In the genomic region with DNA sequence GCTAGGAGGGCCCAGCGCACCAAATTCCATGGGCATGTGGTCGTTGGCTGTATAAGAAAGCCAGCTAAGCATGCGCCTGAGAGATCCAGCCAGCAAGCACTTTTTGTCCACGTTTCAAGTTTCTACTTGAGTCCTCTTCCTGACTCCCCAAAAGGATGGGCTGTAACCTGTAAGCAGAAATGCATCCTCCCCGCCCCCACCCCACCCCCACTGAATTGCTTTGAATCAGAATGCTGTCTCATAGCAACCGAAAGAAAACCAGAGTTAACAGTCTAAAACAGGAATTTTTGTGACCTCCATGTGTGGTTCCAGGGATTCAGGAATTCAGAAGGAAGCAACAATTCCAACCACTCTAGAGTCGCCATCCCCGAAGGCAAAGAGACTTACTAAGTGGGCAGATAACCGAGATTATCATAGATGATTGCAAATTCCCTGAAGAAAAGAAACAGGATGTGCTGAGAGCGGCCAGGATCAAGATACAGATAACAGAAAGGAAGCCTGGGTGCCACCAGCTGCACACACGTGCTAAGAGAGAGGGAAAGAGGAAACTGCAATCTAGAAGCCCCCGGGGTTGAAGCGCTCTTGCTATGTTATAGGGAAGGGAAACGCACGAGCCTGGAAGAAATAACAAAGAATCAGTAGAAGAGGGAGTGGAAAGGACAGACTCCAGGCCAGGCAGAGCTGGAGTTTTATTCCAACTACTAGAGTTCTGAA, we compare ENCODE assay signal across 8 mouse cellular contexts. TPM values are rescaled to one million over a fixed set of nuclear protein-coding genes. Genes with fewer than 3 reads are reported as not detected.
DNase-seq lines count a peak whose midpoint lies in the region; ATAC-seq and TF ChIP-seq lines count a peak whose summit lies in the region.

No protein-coding gene starts in this region.

- no peak for DNase-seq in kidney, postnatal 25 days
- peak; percentile 16 for DNase-seq in heart, postnatal 0 days (ENCODE audit: low spot score)
- DNase-seq in thymus, postnatal 25 days, result peak; percentile 62
- no peak for DNase-seq in ovary, postnatal 36 days (ENCODE audit: low spot score)
- no peak for DNase-seq in cerebellum, postnatal 36 days

- peak overlapping the region; percentile 42 for H3K4me2 ChIP-seq in kidney, embryonic 14.5 days (replicated peaks; ENCODE audit: low read depth, low read length)
- H3K4me2 ChIP-seq in heart, postnatal 0 days (ENCODE audit: low read depth, low read length), result peak overlapping the region; percentile 57

- no peaks in the 10 kb centered on the region for H3K79me2 ChIP-seq in macrophage (ENCODE audit: inconsistent target)

- peak overlapping the region; percentile 10; the same call in 1 of the 2 replicates for H3K4me3 ChIP-seq in kidney, embryonic 14.5 days (ENCODE audit: low read length)
- H3K4me3 ChIP-seq in bone marrow, adult 2 months (replicated peaks; ENCODE audit: control insufficient read depth, low read depth, low read length), result no peak overlapping the region
- peak overlapping the region; percentile 31 for H3K4me3 ChIP-seq in heart, postnatal 0 days (ENCODE audit: low read depth, low read length)
- H3K4me3 ChIP-seq in macrophage (ENCODE audit: inconsistent target), result peak overlapping the region; percentile 5; the same call in 1 of the 2 replicates

- peak; percentile 28; the same call in 1 of the 2 replicates for ATAC-seq in kidney, embryonic 14.5 days (ENCODE audit: low FRiP score, low TSS enrichment)
- no peak for ATAC-seq in heart, postnatal 0 days (ENCODE audit: insufficient read depth, low read depth)

- H3K27me3 ChIP-seq in kidney, embryonic 14.5 days (ENCODE audit: control insufficient read depth, insufficient read depth, low read length), result no peaks in the 10 kb centered on the region
- no peaks in the 10 kb centered on the region for H3K27me3 ChIP-seq in heart, postnatal 0 days (ENCODE audit: control insufficient read depth, insufficient read depth, low read length)

- no peaks in the 10 kb centered on the region for H3K9me3 ChIP-seq in kidney, embryonic 14.5 days (ENCODE audit: control insufficient read depth, low read length)
- no peaks in the 10 kb centered on the region for H3K9me3 ChIP-seq in heart, postnatal 0 days (replicated peaks; ENCODE audit: control insufficient read depth, low read length)

- peak overlapping the region; percentile 37; the same call in 1 of the 2 replicates for H3K27ac ChIP-seq in kidney, embryonic 14.5 days (ENCODE audit: low read depth, low read length)
- H3K27ac ChIP-seq in bone marrow, adult 2 months (ENCODE audit: control insufficient read depth, insufficient read depth, low read depth, low read length, poor library complexity), result peak overlapping the region; percentile 46; the same call in 1 of the 2 replicates
- peak overlapping the region; percentile 60 for H3K27ac ChIP-seq in heart, postnatal 0 days (ENCODE audit: low read depth)
- H3K27ac ChIP-seq in macrophage, result peak overlapping the region; percentile 96

- no peak for TF ChIP-seq EP300 in heart, postnatal 0 days (IDR thresholded peaks at IDR 0.05; ENCODE audit: low read depth)

- no peaks in the 10 kb centered on the region for H3K36me3 ChIP-seq in kidney, embryonic 14.5 days (ENCODE audit: control insufficient read depth, insufficient read depth, low read length)
- H3K36me3 ChIP-seq in heart, postnatal 0 days (replicated peaks; ENCODE audit: control insufficient read depth, insufficient read depth, low read length), result no peaks in the 10 kb centered on the region
- H3K36me3 ChIP-seq in macrophage (ENCODE audit: inconsistent target), result no peaks in the 10 kb centered on the region

- H3K4me1 ChIP-seq in kidney, embryonic 14.5 days (ENCODE audit: control insufficient read depth, insufficient read depth, low read length), result peaks cover 15% of the 10 kb centered on the region
- peaks cover 2% of the 10 kb centered on the region for H3K4me1 ChIP-seq in bone marrow, adult 2 months (ENCODE audit: control insufficient read depth, insufficient read depth, low read length)
- H3K4me1 ChIP-seq in heart, postnatal 0 days (ENCODE audit: control insufficient read depth, insufficient read depth), result peaks cover 28% of the 10 kb centered on the region

- no peak for TF ChIP-seq CTCF in bone marrow, adult 2 months (IDR thresholded peaks at IDR 0.05; ENCODE audit: control insufficient read depth, insufficient read depth, low read length)
- TF ChIP-seq CTCF in heart, postnatal 0 days (IDR thresholded peaks at IDR 0.05; ENCODE audit: low read depth), result no peak

- H3K9ac ChIP-seq in kidney, embryonic 14.5 days (ENCODE audit: low read depth, low read length), result no peak overlapping the region
- no peak overlapping the region for H3K9ac ChIP-seq in heart, postnatal 0 days (replicated peaks; ENCODE audit: low read depth, low read length)

- WGBS in kidney, embryonic 14.5 days, result 39% methylated on average over 15 of the region's 15 CpGs
- WGBS in bone marrow, adult 2 months, result 15% methylated on average over 15 of the region's 15 CpGs
- 17% methylated on average over 15 of the region's 15 CpGs for WGBS in heart, postnatal 0 days
- 16% methylated on average over 15 of the region's 15 CpGs for whole genome bisulfite sequencing in macrophage (ENCODE audit: missing documents)

- no peak for TF ChIP-seq POLR2A in bone marrow, adult 2 months (IDR thresholded peaks at IDR 0.05; ENCODE audit: borderline replicate concordance, control insufficient read depth, low read depth, low read length)

RNA-seq across cellular contexts. Expression of gene Il6st, which starts 24.6 kb away (rescaled TPM):
- 12.4 and 31.8 TPM in 2 replicates for polyA plus RNA-seq in kidney, embryonic 14.5 days (2014; fragmentation: Nextera tagmentation; extraction: Ambion mirVana)
- polyA plus RNA-seq in bone marrow, adult 2 months (2011; ENCODE audit: insufficient read depth, insufficient read length, low replicate concordance, missing spikeins), result 13.9 and 29.0 TPM in 2 replicates
- 79.0 and 98.0 TPM in 2 replicates for total RNA-seq in heart, postnatal 0 days (2014; rRNA removed; ENCODE audit: low replicate concordance)
- 29.9 and 30.0 TPM in 2 replicates for polyA plus RNA-seq in heart, postnatal 0 days (2015; fragmentation: Nextera tagmentation; extraction: Ambion mirVana)
- 100 to 1,000 TPM in 14 of 26 experiments, 10 to 100 TPM in 12; 29.1 to 243 (median 108) TPM for total RNA-seq in macrophage (2018; cell fraction: chromatin; rRNA removed)
- total RNA-seq in macrophage (2018; cell fraction: cytosol; rRNA removed), result 100 to 1,000 TPM in 6 of 26 experiments, 10 to 100 TPM in 20; 31.2 to 143 (median 63.6) TPM
- 100 to 1,000 TPM in 17 of 26 experiments, 10 to 100 TPM in 9; 64.8 to 221 (median 131) TPM for total RNA-seq in macrophage (2018; cell fraction: nucleus; rRNA removed)
- polyA plus RNA-seq in macrophage (2018), result 46.9 to 79.6 TPM (median 56.2 TPM) in 3 replicates

Comparison
In these comparisons a context has a peak if more than half of its experiments do, and no peak if none do; other contexts are left out.
1. H3K27ac ChIP-seq: peak in every context shown above with its lines; median percentile 96 in macrophage; 60 in heart, postnatal 0 days; 46 in bone marrow, adult 2 months; 37 in kidney, embryonic 14.5 days.
2. DNase-seq: peak in heart, postnatal 0 days (single experiment) and thymus, postnatal 25 days (single experiment); none in kidney, postnatal 25 days (0 of 2), ovary, postnatal 36 days (single experiment) and cerebellum, postnatal 36 days (0 of 2).